Mouse (Mus musculus) skeletal muscle tissue, adult 2 months (tissue): Measurements from ENCODE around the gene Fchsd2.

Source experiments
- DNase-seq: peaks from one replicate; pipeline ENCODE4 v3.0.0-alpha.2; 2012; ENCODE audit warnings: low read depth, low spot score

Gene Fchsd2

GRCm38 (mm10) chr7:101315699-101316098 is 223.0 kb downstream of the Fchsd2 start:
- no peak for DNase-seq

DNA sequence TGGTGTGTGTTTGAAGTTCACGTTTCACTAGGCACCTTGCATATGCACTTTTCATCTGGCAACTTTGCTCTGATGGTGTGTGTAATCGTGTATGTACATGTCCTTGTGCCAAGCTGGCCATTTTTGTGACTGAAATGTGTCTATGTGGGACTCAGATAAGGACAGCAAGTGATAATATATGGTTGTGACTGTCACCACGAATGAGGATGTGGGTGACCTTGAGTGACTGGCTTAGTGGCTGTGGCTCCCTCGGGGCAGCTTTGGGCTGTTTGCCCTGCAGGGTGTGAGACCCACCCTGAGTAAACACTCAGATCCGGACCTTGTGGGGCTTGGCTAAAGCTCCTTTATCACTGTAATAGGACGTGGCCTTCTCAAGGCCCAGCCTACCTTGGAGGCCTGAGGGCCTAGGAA is 223.9 kb downstream of the Fchsd2 start:
- no peak for DNase-seq

DNA sequence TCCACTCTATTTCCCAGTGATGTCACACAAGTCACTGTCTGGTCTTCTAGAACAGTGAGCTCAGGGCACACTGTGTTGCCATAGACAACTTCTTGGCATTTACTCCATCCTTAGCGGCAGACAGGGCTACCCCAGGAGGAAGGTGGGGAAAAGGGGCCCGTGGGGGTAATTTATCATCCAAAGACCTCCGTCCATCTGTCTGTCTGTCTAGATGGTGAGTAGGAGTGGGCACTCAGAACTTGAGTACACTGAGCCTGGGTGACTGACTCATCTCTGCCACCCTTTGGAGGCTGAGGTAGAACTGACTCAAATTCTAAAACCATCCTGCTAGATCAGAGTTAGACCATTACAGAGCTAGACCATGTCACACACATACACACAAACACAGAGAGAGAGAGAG is 224.4 kb downstream of the Fchsd2 start, which contains the start of gene Stard10:
Gene Stard10 (plus strand): TSS at position 73 of the 400 bp plus-strand sequence.
- DNase-seq, result no peak

DNA sequence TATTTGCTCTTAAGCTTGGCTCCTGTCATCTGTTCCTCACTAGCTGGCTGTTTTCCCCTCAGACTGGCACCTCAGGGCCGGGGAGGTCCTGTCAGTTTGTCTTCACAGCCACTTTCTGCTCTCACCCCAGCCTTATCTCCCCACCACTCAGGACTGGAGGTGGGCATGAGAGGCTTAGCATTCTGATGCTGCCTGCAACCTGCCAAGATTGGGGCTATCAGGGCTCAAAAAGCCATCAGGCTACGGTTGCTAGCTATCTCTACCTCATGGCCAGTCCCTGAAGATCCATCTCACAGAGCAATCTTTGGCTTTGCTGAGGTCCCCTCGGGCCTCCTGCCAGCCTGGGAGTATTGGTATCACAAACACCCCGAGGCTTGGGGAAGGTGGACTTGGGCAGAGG is 226.2 kb downstream of the Fchsd2 start:
- DNase-seq, result no peak

GRCm38 (mm10) chr7:101319796-101320195 is 227.1 kb downstream of the Fchsd2 start:
- DNase-seq, result no peak

DNA sequence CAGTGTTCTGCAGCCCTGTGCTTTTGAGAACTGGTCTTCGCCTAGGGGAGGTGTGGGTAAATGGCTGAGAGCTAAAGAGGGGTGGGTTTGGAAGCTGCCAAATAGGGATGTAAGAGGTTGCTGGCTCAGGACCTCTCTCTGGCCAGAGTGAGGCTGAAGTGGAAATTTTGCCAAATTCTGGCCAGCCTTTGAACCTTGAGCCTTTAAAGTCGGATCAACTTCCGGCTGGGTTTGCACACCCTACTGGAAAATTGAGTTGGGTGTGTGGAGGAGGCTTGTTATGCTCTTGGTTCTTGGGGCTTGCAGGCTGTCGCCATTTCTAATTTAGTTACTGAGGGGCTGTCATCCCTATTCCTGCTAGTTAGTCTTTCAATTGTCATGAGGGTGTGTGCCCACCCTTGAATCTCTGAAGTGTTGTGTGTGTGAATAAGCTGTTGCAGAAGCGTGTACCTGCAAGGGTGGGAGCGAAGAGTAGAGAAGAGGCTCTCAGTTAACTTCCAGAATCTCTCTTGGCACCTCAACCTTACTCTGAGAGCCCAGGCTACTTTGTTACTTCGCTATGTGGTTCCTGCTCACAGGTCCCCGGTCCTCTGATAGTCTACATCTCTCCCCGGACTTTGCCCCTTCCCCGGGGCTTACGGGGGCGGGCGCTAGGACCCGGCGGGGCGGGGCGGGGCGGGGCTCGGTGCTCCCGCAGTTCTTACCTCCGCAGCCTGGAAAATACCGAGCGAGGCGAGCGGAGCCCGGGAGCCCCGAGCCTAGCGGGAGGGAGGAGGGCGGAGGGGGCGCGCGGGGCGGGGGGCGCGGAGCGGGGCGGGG is 227.9 kb downstream of the Fchsd2 start:
- no peak for DNase-seq

DNA sequence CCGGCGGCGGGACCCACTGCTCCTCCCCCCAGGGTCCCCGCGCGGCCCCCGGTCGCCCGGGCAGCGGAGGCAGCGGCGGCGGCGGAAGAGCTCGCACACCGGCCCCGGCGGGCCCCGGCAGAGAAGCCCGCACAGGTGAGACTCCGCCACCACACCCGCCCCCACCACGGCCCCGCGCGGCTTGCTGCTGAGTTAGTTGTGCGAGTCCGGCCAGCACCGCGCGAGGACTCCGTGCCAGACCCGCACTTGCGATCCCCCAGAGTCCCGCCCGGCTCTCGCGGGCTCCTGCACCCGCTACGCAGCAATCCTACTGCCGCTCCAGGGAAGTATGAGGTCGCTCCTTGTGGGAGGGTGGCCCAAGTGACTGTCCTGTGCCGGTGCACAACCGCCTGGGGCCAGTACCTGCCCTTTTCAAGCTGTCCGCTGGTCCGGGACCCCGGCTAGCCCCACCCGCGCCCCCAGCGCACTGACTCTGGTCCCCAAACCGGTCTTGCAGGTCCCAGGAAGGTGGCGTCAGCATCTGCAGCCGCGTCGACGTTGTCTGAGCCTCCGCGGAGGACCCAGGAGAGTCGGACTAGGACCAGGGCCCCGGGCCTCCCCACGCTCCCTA is 228.7 kb downstream of the Fchsd2 start:
- DNase-seq, result no peak

- DNase-seq, result no peak
Measured at GRCm38 (mm10) chr7:101323141-101323594, 230.5 kb downstream of the Fchsd2 start.

DNA sequence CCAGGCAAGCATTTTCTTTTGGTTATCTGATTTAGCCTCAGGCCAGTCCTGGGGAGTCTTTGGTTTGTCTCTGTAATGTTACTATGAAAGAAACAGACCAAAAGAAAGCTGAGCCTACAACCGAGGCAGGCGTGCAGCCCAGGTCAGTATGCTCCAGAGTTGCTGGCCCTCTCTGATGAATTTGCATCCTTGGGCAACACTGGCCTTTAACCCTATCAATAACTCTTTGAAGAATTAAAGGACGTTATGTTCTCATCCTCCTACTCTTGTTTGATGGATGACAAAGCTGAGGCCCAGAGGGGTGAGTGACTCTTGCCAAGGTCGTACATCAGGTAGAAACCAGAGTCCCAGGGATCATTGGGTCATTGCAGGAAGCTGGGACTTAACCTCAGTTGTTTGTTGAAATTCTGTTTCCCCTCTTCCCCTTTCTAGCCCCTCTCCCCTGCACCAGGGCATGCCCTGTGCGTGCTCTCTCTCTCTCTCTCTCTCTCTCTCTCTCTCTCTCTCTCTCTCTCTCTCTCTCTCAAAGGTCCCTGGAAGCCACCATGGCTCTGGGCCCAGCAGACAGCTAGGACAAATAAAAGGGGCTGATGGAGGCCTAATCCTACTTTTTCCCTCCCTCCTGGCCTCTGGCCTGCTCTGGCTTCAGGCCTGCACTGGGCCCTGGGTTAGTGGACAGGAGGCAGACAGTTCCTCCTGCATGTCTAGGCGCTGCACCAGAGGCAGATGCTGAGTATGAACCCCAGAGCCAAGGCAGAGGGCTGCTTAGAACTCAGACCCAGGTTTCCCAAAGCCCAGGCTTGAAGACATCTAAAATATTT is 231.7 kb downstream of the Fchsd2 start:
- DNase-seq, result no peak

DNA sequence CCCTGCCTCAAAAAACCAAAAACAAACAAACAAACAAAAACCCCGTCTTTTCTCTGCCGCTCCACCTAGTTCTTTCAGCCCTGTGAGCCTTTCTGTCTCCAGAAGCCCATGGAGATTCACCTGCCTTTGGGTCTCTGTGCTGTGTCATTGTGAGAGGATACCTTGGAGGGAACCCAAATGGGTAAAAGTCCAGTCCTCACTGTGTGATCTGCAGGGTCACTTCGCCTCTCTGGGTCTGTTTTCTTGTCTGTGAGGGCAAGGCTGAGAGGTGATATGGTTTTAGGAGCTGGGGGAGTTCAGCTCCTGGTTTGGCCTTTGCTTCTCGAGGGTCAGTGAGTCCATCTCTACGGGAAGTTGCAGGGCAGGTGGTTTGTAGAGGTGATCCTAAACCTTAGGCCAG is 233.3 kb downstream of the Fchsd2 start:
- no peak for DNase-seq

- DNase-seq, result no peak
Measured at GRCm38 (mm10) chr7:101327263-101327662, 234.6 kb downstream of the Fchsd2 start.

- no peak for DNase-seq
Measured at GRCm38 (mm10) chr7:101327786-101328185, 235.1 kb downstream of the Fchsd2 start.

- DNase-seq, result no peak
Measured at GRCm38 (mm10) chr7:101328621-101329158, 236.0 kb downstream of the Fchsd2 start.

GRCm38 (mm10) chr7:101329606-101330005 is 236.9 kb downstream of the Fchsd2 start:
- DNase-seq, result no peak

GRCm38 (mm10) chr7:101330074-101330840 is 237.6 kb downstream of the Fchsd2 start:
- no peak for DNase-seq

- DNase-seq, result no peak
Measured at GRCm38 (mm10) chr7:101330841-101331173, 238.1 kb downstream of the Fchsd2 start.

- no peak for DNase-seq
Measured at GRCm38 (mm10) chr7:101332045-101332831, 239.6 kb downstream of the Fchsd2 start.
